Mouse (Mus musculus) gastrocnemius, postnatal 10 days (tissue): Measurements from ENCODE around the gene Ugt8a. TPM values are rescaled to one million over a fixed set of nuclear protein-coding genes. Genes with fewer than 3 reads are reported as not detected.

ENCODE experiments used
- DNase-seq: peaks from one replicate; pipeline ENCODE4 v3.0.0; 2021; ENCODE audit warnings: mixed read lengths
- total RNA-seq, 2 experiments: library from RNA; stranded (reverse); gene quantifications; 2 replicates each; pipeline ENCODE4 v1.2.3; 2021

Ugt8a gene
- total RNA-seq, 2 experiments from 2014 or later = 8.0 to 15.1 TPM

DNA sequence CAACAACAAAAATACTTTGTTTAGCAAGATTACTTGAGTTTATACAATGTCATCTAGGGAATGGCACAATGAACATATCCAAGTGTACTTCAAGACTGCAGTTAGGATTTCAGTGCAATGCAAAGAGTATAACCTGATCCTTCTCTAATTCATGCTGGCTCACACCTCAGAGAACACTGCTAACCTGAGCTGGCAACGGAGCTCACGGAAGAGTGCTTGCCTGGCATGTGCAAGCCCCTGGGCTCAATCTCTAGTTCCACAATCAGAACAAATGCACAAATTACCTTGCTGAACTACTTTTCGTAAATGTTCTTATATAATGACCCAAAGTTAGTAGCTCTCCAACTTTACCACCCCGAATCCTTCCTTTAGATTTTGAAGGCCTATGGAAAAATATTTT lies 68.5 kb downstream of the Ugt8a start:
- no peak for DNase-seq

DNA sequence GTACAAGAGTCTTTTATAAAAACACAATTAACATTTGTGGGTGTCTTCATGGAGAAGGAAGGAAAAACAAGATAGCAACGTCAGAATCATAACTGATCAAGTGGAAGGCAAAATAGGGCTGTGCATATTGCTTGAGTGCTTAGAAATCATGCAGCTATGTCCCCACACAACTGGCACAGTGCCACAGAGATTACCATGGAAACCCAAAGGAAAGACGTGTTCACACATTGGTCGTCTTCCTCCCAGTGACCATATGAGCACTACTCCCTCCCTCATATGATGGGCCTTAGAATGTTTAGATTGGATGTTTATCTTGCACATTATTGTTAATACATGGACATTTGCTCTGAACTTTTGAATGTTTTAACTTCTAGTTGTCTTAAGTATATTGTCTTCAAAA lies 76.8 kb downstream of the Ugt8a start:
- no peak for DNase-seq

DNA sequence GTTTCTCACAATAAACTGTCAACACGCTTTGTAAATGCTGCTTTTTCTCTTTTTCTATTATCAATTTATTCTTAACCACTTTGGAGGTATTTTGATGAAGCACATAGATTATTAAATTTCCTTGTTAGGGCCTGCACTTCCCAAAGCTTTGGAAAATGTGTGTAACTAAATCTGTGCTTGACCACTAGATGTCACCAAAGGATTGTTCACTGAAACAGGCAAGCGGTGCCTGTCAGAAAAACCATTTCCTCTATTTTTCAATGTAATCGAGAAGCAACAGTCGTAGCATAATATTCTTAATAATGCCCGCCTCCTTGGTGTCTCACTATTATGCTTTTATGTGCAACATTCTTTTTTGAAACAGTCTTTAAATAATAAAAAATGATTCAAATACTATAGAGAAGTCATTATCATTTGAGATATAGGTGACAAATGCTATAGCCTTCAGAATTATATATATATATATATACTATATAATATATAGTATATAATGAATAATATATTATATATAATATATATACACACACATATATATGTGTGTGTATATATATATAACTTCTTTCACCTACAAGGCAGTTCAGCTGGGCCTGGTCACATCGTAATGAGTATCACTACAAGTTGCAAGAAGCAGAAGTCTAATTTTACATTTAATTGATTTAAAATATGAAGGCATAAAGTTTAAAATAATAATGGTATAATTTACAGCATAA lies 89.1 kb downstream of the Ugt8a start:
- DNase-seq = no peak

DNA sequence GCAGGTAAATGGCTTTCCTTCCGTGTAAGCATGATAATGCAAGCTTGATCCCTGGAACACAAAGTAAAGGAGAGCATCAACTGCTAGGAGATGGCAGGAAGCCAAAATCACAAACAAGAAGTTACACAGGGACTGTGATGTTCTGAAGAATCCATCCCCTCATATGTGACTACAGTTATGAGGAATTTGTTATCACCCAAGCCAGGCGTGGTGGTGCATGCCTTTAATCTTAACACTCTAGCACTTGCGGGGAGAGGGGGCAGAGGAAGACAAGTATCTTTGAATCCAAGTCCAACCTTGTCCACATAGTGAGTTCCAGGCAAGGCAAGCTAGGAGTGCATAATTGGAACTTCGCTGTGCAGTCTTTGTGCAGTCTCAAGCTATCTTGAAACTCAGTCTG lies 110.4 kb downstream of the Ugt8a start:
- no peak for DNase-seq

DNA sequence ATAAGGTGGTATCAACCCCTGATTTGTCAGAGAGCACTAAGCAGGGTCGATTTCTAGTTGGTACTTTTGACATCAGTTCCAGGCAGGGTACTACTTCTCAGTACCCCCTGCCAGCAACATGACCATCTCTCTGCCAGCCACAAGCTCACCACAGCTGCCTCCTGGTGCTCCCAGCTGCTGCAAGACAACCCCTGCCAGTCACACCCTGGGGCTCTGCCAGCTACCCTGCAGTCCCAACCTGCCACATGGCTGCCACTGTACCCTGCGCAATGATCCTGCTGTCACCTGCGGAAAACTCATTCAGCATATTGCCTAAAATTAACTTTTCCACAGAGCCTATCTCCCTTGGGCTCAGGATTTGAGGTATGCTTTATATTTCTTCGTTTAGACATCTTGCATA lies 111.2 kb downstream of the Ugt8a start:
- DNase-seq = peak; percentile 64

DNA sequence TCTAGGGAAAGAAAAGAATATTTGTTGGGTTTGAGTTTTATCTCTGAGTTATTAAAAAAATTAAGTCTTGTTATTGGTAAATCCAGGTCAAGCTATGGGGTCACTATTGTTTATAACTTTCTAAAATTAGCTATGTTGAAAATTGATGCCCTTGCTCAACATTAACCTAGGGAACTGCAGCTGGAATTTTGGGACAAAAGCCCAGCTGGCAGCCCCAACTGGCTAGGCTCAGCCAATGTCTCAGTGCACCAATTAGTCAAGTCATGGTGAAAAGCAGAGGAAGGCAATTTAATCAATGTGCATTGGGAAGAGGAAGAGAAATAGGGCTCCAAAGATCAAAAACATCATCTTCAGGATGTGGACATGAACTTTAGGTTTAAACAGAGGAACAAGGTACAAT lies 118.7 kb downstream of the Ugt8a start:
- peak; percentile 19 for DNase-seq
